Mouse (Mus musculus): Measurements from ENCODE around the gene Smad3. TPM values are rescaled to one million over a fixed set of nuclear protein-coding genes. Genes with fewer than 3 reads are reported as not detected.

Gene Smad3
- polyA plus RNA-seq, 1 experiment, result 30.2 TPM

DNA sequence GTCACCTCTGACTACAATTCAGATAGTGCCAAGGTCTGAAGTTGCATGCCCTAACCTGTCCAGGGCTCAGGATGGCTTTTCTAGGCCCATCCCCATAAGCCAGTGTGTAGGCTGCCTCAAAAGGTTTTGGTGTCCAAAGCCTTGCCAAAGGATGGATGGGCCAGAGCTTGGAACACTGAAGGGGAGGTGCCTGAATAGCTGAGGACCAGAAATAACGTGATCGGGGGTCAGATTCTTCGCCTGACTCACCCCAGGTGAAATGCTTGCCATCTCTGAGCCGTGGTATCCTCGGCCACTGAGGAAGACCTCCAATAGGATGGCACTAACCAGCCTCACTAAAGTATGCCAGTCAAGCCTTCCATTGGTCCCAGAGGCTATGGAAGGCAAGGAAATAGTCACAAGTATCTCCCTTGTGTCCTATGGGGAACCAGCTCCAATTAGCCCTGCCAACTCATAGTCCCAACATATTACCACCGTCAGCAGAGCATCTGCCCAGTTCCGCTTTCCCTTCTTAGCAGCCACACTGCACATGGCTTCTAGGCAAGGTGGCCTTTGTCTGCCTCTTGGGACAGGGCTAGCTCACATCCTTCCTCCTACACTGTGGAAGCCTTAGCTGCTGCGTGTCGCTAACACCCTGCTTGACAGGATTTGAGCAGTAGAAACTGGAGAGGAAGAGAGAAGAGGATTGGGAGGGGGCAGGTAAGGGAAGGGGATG lies 26.5 kb downstream of the Smad3 start:
- Histone ChIP-seq H3K36me3 (ENCODE audit: control insufficient read depth, insufficient read depth, low read length) (no peaks in the 10 kb centered on the region), H3K4me3 (ENCODE audit: extremely low read depth, insufficient read depth, insufficient read length) (no peak overlapping the region), H3K27me3 (ENCODE audit: control insufficient read depth, insufficient read depth, low read length) (no peaks in the 10 kb centered on the region), H3K4me1 (ENCODE audit: control insufficient read depth, insufficient read depth, insufficient read length) (peaks cover 46% of the 10 kb centered on the region; the same call in 1 of the 2 replicates), H3K27ac (ENCODE audit: insufficient read depth, low read length) (no peak overlapping the region)
- WGBS, result 61% methylated on average over 9 of the region's 9 CpGs
- DNase-seq (ENCODE audit: low read depth in 1 of 2, low spot score in 2 of 2), result peak; percentile 67
- no peak for TF ChIP-seq CTCF (IDR thresholded peaks at IDR 0.05; ENCODE audit: extremely low read depth, insufficient read depth, insufficient read length, insufficient replicate concordance)
- TF ChIP-seq POLR2A (IDR thresholded peaks at IDR 0.05; ENCODE audit: low read depth, low read length), result no peak

DNA sequence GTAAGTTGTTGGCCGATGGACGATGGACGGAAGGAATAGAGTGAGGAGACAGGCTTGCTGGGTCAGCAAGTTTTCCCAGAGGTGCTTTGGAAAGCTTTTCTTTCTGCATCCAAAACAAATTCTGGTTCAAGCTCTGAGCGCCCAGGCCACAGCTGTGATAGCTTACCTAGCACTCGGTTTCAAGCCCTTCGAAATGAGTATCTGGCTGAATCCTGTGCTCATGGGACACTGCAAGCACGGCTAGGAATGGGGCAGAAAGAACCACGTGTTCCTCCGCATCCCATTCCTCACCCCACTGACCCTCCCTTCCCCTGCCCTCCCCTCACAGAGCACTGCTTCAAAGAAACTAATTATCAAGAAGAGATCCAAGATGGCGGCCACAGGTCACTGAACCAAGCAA lies 28.8 kb downstream of the Smad3 start:
- Histone ChIP-seq H3K27me3 (ENCODE audit: control insufficient read depth, insufficient read depth, low read length) (no peaks in the 10 kb centered on the region), H3K4me1 (ENCODE audit: control insufficient read depth, insufficient read depth, insufficient read length) (peaks cover 45% of the 10 kb centered on the region; the same call in 1 of the 2 replicates), H3K36me3 (ENCODE audit: control insufficient read depth, insufficient read depth, low read length) (no peaks in the 10 kb centered on the region), H3K4me3 (ENCODE audit: extremely low read depth, insufficient read depth, insufficient read length) (no peak overlapping the region), H3K27ac (ENCODE audit: insufficient read depth, low read length) (no peak overlapping the region)
- no peak for DNase-seq (ENCODE audit: low read depth in 1 of 2, low spot score in 2 of 2)
- 95% methylated on average over 10 of the region's 10 CpGs for WGBS
- no peak for TF ChIP-seq POLR2A (IDR thresholded peaks at IDR 0.05; ENCODE audit: low read depth, low read length)
- no peak for TF ChIP-seq CTCF (IDR thresholded peaks at IDR 0.05; ENCODE audit: extremely low read depth, insufficient read depth, insufficient read length, insufficient replicate concordance)

- Histone ChIP-seq H3K27me3 (ENCODE audit: control insufficient read depth, insufficient read depth, low read length) (no peaks in the 10 kb centered on the region), H3K36me3 (ENCODE audit: control insufficient read depth, insufficient read depth, low read length) (no peaks in the 10 kb centered on the region), H3K4me3 (ENCODE audit: extremely low read depth, insufficient read depth, insufficient read length) (no peak overlapping the region), H3K4me1 (ENCODE audit: control insufficient read depth, insufficient read depth, insufficient read length) (peaks cover 41% of the 10 kb centered on the region; the same call in 1 of the 2 replicates), H3K27ac (ENCODE audit: insufficient read depth, low read length) (0 out of 2 replicates have a peak overlapping the region, but pooled peaks have one; percentile 17)
- no peak for DNase-seq (ENCODE audit: low read depth in 1 of 2, low spot score in 2 of 2)
- WGBS, result 80% methylated on average over 6 of the region's 6 CpGs
- no peak for TF ChIP-seq CTCF (IDR thresholded peaks at IDR 0.05; ENCODE audit: extremely low read depth, insufficient read depth, insufficient read length, insufficient replicate concordance)
- TF ChIP-seq POLR2A (IDR thresholded peaks at IDR 0.05; ENCODE audit: low read depth, low read length), result no peak
Measured at GRCm38 (mm10) chr9:63727070-63727469, 30.7 kb downstream of the Smad3 start.

DNA sequence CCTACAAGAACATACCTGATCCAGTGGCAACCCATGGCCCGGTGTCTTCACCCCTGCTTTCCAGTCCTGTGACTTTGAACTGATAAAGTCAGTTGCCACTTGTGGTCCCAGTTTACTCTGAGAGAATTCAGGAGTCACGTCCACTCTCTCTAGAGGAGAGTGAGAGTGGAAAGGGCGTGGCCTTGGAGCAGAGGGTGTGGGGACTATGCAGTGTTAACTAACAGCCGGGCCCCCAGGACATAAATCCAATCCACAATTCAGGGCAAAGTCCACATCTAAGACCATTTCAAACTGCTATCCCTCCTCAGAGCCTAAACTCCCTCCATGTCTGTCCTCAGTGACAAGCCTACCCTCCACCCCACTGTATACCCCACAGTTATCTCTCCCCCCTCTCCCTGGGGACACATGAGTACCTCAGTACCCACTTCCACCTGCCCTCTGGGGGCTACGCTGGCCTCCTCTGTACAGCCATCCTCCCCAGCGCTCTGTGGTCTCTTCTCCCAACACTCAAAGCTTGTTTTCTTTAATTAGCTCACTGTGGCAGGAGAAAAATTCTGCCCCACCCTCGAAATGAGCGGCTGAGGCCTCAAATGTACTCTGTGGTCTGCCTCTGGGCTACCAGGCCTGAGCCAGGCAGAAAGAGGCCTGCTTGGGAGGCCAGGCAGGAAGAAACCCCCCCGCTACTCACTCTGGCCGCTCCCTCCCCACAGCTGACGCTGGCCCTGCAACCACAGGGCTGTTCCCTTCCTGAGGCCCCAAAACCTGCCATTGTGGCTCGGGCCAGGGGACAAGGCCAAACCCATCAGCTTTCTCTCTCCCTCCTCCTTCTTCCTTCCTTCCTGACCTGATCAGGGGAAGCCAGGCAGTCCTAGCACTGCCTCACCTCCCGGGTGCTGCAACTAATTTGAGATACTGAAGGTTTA lies 31.4 kb downstream of the Smad3 start:
- DNase-seq (ENCODE audit: low read depth in 1 of 2, low spot score in 2 of 2), result peak in 1 of 2 experiments; percentile 53
- Histone ChIP-seq H3K27ac (ENCODE audit: insufficient read depth, low read length) (peak overlapping the region; percentile 49), H3K4me3 (ENCODE audit: extremely low read depth, insufficient read depth, insufficient read length) (no peak overlapping the region), H3K4me1 (ENCODE audit: control insufficient read depth, insufficient read depth, insufficient read length) (peaks cover 45% of the 10 kb centered on the region; the same call in 1 of the 2 replicates), H3K36me3 (ENCODE audit: control insufficient read depth, insufficient read depth, low read length) (no peaks in the 10 kb centered on the region), H3K27me3 (ENCODE audit: control insufficient read depth, insufficient read depth, low read length) (no peaks in the 10 kb centered on the region)
- 22% methylated on average over 13 of the region's 13 CpGs for WGBS
- TF ChIP-seq CTCF (IDR thresholded peaks at IDR 0.05; ENCODE audit: extremely low read depth, insufficient read depth, insufficient read length, insufficient replicate concordance) (no peak), POLR2A (IDR thresholded peaks at IDR 0.05; ENCODE audit: low read depth, low read length) (no peak)

- no peaks in the 10 kb centered on the region for H3K27me3 ChIP-seq (ENCODE audit: control insufficient read depth, insufficient read depth, low read length)
- no peak for TF ChIP-seq POLR2A (IDR thresholded peaks at IDR 0.05; ENCODE audit: low read depth, low read length)
- no peak for TF ChIP-seq CTCF (IDR thresholded peaks at IDR 0.05; ENCODE audit: extremely low read depth, insufficient read depth, insufficient read length, insufficient replicate concordance)
- peaks cover 56% of the 10 kb centered on the region; the same call in 1 of the 2 replicates for H3K4me1 ChIP-seq (ENCODE audit: control insufficient read depth, insufficient read depth, insufficient read length)
- no peak overlapping the region for H3K27ac ChIP-seq (ENCODE audit: insufficient read depth, low read length)
- H3K36me3 ChIP-seq (ENCODE audit: control insufficient read depth, insufficient read depth, low read length), result no peaks in the 10 kb centered on the region
- 50% methylated on average over 5 of the region's 5 CpGs for WGBS
- DNase-seq (ENCODE audit: low read depth in 1 of 2, low spot score in 2 of 2), result no peak
- no peak overlapping the region for H3K4me3 ChIP-seq (ENCODE audit: extremely low read depth, insufficient read depth, insufficient read length)
Measured at GRCm38 (mm10) chr9:63724750-63725149, 33.0 kb downstream of the Smad3 start.

DNA sequence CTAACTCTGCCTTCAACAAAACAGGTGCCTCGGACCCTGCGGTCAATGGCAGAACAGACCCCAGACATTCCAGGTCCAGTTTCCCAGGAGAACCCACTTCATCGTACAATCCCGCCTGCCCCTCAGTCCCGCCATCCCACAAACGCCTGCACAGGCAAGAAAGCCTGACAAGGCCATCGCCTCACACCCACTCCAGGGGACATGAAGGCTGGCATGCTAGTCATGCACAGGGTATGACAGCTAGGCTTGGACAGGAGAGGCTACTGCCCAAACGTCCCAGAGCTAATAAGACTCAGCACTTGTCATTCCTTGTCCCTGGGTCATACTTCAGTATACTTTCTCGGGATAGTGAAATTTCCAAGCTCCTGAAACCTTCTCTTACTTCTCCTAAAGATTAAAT lies 34.9 kb downstream of the Smad3 start:
- TF ChIP-seq POLR2A (IDR thresholded peaks at IDR 0.05; ENCODE audit: low read depth, low read length) (no peak), CTCF (IDR thresholded peaks at IDR 0.05; ENCODE audit: extremely low read depth, insufficient read depth, insufficient read length, insufficient replicate concordance) (no peak)
- H3K4me1 ChIP-seq (ENCODE audit: control insufficient read depth, insufficient read depth, insufficient read length), result peaks cover 69% of the 10 kb centered on the region
- WGBS, result 92% methylated on average over 9 of the region's 9 CpGs
- no peaks in the 10 kb centered on the region for H3K36me3 ChIP-seq (ENCODE audit: control insufficient read depth, insufficient read depth, low read length)
- no peak overlapping the region for H3K4me3 ChIP-seq (ENCODE audit: extremely low read depth, insufficient read depth, insufficient read length)
- DNase-seq (ENCODE audit: low read depth in 1 of 2, low spot score in 2 of 2), result no peak
- no peaks in the 10 kb centered on the region for H3K27me3 ChIP-seq (ENCODE audit: control insufficient read depth, insufficient read depth, low read length)
- H3K27ac ChIP-seq (ENCODE audit: insufficient read depth, low read length), result no peak overlapping the region

All from spleen, adult 2 months (tissue).